Mouse (Mus musculus) layer of hippocampus, adult 9-11 months (tissue): ENCODE results near the gene Cnot9.
"Not testable (repeated sequence)": the region's sequence is repeated elsewhere in the genome, so short reads cannot be mapped to it uniquely, and the experiment has no call there.

Experiments
- DNase-seq: peaks from one replicate; pipeline ENCODE4 v3.0.0; 2022

Gene Cnot9

DNA sequence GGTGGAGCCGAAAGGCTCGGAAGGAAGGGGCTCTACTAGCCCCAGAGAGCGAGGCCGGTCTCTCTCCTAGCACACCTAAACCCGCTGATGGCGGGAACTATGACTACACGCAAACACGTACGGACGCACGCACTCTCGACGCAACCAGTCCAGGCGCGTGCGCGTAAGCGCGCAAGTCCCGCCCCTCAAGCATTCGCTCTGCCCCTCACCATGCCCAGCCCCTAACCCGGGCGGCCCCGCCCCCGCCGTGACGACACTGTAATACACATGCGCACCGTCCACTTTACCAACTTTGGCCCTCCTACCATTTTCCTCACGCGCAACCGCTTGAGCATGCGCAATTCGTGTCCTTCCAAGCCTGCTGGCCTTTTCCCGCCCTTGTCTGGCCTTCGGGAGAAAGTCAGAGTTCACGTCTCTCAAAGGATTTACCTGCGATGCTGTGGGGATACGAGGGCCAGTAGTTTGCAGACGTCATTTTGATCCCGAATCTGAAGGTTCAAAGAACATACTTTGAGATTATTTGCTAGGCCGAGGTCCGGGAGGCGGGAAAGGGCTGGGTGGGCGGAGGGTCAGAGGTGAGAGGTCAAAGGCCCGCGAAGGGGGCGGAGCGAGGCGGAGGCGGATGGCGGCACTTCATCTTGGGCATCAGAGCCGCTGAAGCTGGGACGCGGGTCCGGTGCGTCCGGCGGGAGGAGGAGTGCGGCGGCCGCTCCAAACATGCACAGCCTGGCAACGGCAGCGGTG lies at the start of gene Cnot9:
Gene Cnot9 (plus strand): TSS at position 338 of the 744 bp plus-strand sequence.
- peak; percentile 100 for DNase-seq

- peak; percentile 37 for DNase-seq
Measured at GRCm38 (mm10) chr1:74460273-74460672, 45.6 kb upstream of the Cnot9 start.

DNA sequence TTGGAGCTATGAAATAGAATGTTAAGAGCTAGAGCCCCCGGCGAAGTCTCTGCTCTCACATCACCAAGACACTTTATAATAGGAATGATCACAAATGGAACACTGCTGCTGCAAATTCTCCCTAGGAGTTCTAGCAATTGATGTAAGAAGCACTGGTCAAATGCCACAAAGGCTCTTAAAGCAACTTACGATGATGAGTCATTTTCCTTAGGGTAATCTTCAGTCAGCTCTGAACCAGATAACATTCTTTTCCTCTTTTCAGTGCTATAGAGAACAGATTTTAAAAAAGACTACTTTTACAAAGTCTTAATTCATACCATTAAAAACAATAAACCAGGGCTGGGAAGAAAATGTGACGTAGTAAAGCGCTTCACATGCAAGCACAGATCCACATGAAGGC lies 20.1 kb upstream of the Cnot9 start:
- no peak for DNase-seq

- DNase-seq = no peak
Measured at GRCm38 (mm10) chr1:74501106-74501505, 4.8 kb upstream of the Cnot9 start.

DNA sequence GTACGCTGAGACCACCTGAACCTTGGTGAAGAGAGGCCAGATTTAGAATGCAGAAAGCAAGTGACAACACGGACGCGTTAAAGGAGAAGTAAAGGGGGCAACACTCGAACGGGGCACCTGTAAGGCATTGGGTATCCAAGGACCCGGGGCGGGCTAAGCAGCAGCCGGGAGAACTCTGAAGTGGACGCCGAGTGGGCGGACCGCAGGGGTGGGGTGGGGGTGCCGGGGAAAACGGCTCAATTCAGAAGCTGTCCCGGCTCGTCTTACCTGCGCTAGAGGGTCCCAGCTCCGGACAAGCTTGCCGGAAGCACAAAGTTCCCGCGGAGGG lies 501 bp upstream of the Cnot9 start:
- DNase-seq = no peak

GRCm38 (mm10) chr1:74506471-74506881 lies 618 bp downstream of the Cnot9 start:
- peak; percentile 17 for DNase-seq

DNA sequence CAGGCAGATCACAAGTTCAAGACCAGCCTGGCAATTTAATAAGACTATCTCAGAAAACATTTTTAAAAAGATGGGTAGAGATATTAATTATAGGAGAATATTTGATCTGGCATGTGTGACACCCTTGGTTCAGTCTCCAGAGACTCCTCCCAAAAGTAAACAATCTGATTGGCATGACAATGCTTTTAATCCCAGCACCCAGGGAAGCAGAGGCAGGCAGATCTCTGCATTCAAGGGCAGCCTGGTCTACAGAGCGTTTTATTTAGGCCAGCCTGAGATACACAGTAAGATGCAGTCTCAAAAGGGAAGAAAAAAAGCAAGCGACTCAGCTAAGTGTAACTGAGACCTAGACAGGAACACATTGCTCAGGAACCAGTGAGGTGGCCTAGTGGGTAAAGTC lies 1.9 kb downstream of the Cnot9 start:
- no peak for DNase-seq

DNA sequence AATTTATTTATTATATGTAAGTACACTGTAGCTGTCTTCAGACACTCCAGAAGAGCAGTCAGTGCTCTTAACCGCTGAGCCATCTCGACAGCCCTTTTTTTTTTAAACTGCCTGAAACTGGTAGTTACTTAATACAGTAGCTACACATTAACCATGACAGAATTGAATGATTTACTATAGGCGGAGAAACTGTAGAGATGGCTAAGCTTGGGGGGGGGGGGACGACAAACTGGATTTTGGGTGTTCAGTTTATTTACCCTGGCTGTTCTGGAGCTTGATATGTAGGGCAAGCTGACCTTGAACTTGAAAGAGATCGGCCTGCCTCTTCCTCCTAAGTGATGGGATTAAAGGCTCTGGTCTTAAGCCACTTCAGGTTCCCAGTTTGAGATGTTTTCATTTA lies 5.4 kb downstream of the Cnot9 start:
- no peak for DNase-seq

DNA sequence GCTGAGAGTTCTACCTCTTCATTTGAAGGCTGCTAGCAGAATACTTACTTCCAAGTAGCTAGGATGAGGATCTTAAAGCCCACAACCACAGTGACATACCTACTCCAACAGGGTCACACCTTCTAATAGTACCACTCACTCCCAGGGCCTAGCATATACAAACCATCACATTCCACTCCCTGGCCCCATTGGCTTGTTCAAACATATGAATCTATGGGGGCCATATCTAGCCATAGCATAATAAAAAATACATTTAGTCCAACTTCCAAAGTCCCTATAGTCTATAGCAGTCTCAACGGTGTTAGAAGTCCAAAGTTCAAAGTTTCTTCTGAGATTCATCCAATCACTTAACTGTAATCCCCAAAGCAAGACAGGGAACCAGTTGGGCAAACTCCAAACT lies 7.1 kb downstream of the Cnot9 start:
- not testable (repeated sequence) for DNase-seq

DNA sequence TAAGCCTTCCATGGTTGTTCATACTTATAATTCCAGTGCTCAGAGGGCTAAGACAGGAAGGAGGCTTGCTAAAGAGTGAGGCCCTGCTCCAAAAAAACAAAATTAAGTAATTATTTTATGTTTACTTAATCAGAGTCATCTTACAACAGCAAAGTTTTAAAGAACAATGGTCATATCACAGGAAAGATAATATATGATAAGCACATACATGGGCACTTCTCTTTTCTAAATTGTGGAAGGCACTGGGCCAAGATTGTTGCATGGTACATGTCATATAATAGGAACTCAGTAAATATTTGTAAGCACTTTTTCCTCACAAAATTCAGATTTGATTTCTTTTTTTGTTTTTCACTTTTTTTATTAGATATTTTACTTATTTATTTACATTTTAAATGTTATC lies 14.0 kb downstream of the Cnot9 start:
- no peak for DNase-seq

DNA sequence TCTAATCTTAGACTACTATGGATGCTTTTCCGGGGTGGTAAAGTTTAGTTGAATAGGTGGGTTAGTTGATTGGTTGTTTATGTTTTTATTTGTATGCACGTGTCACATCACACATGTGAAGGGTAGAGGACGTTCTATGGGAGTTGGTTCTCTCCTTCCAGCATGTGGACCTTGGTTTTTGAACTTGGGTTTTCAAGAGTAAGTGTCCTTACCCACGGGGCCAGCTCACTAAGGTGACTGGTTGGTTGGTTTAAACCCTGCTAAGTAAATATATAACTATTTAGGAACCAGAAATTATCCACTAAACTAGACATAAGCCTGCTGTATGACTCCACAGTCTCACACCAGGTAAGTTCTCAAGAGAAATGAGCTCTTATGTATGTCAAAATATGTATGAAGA lies 18.9 kb downstream of the Cnot9 start:
- DNase-seq = no peak

GRCm38 (mm10) chr1:74528589-74528988 lies 22.7 kb downstream of the Cnot9 start:
- no peak for DNase-seq

- peak; percentile 84 for DNase-seq
Measured at GRCm38 (mm10) chr1:74538650-74539049, 32.8 kb downstream of the Cnot9 start.

GRCm38 (mm10) chr1:74542451-74542961 lies 36.6 kb downstream of the Cnot9 start, which contains the start of gene Plcd4:
Gene Plcd4, plus strand, starts transcription at chr1:74542888.
- DNase-seq = peak; percentile 19

DNA sequence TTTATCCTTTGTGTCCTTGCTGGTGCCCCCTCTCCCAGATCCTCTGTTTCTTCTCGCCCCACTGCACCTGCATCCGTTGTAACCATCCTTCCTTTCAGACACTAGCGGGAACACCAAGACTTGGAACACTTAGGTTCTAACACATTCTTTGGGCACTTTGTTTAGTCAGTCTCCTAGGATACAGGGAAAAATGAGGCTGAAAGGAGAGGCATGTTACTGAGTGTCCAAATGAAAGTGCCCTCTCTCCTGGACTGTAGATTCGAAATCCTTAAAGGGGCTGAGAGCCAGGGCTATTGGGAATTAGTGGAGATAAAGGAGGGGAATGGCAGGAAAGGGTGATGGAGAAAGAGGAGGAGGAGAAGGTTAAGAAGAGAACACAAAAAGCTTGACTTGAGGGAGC lies 38.3 kb downstream of the Cnot9 start, which contains the start of gene Usp37:
Gene Usp37 (minus strand): TSS at position 101 of the 400 bp plus-strand sequence.
- no peak for DNase-seq

GRCm38 (mm10) chr1:74559061-74559460 lies 53.2 kb downstream of the Cnot9 start:
- no peak for DNase-seq

- DNase-seq = no peak
Measured at GRCm38 (mm10) chr1:74565834-74566233, 60.0 kb downstream of the Cnot9 start.

DNA sequence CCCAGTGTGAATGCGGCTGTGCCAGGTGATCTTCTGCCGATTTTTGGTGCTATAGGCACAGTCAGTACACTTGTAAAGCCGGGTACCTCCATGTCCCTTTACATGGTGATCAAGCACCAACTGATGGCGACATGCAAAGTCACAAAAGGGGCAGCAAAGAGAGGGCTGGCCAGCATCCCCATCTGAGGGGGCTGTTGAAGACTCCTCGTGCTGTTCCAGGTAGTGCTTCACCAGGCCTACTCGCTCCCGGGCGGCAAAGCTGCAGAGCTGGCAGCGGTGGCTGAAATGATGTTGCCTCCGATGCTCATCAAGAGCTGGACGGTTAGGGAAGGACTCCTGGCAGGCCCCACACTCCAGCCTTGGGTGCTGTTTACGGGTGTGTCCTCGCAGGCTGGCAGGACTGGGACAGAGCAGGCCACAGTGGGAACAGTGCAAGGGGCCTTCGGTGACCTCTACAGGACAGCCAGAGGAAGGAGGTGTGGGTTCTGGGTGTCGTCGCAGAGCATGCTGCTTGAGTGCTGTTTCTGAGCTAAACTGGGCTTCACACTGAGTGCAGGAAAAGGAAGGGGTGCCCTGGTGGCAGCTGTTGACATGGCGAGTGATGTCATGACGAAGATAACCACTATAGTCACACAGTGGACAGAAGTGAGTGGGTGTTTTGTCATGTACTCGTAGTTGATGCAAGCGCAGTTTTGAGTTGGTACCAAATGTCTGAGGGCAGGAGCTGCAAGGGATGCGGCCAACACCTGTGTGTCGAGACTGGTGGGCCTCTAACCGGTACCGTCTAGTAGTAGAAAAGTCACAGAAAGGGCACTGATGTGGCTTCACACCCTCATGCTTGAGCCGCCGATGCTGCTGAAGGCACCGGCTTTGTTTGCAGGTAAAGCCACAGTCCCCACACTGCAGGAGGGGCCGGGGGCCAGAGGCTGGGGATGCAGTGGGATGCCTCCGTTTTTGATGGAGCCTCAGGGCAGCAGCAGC lies 64.2 kb downstream of the Cnot9 start:
- no peak for DNase-seq
